Mouse (Mus musculus) naive thymus-derived CD4-positive, alpha-beta T cell, adult 2 months (primary cell): ENCODE results near the gene Osbpl5.
A peak's percentile ranks its signal among the peaks of the same experiment; 100 is the strongest.

Source experiments
- DNase-seq: peaks from one replicate; pipeline ENCODE4 v3.0.0-alpha.2; 2011; ENCODE audit warnings: low read depth

Gene Osbpl5

DNA sequence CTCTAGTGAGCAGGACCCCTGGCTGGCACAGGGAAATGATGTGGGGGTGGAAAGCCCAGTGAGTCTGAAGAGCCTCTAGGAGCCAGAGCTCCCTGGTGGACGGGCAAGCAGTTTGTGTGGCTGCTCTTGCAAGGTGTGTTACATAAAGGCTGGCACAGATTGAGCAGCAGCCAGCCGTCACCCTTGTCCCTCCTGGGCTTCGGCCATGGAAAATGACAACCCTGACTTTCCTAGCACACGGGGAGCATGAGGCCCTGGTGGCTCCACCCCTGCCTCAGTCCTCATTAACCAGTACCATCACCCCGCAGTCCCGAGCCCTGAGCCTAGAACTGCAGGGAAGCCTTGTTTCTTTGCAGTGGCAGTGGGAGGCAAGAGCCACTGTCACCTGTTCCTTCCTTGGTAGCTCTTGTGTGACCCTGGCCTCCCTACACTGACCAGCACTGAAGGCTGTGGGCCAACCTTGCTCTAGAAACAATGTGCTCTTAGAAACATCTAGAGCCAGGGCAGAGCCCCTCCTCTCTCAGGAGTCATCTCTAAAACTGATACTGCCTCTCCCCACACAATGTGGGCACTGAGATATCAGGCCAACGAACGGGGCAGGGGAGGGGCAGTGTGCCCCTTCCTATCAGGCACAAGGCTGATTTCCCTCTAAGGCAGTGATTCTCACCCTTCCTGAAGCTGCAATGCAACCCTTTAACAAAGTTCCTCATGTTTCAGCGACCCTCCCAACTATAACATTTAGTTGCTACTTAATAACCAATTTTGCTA is 1.2 kb downstream of the Osbpl5 start:
- DNase-seq: peak; percentile 8

DNA sequence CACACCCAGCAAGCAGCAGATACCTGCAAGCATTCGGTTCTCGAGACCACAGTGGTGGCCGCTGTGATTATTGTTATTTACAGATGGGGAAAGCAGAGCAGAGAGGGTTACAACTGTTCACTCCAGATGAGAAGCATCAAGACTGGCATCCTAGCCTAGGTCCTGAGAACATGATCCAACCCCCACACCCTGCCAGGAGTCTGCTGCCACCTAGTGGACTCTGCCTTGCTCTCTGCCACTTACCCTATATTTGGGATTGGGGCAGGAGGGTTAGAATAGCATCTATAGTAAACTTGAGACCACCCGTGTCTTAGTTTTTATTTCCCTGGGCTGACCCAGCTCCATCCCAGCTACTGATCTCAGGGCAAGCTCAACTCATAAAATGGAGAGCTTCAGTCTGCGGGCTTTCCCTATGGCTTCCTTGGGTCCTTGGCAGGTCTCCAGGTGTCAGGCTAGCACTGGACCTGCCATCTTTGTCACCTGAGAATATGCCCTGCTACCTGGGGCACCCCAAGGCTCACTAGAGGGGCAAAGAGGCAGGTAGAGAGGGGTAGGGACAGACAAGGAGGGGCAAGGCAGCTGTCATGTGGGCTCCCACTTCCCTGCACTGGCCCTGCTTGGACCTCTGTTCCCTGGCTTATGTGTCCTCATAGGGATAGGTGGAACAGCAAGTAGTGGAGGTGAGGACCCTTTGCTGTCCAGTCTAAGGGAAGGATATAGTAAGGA is 2.6 kb downstream of the Osbpl5 start:
- DNase-seq: peak; percentile 84

GRCm38 (mm10) chr7:143752606-143753005 is 4.2 kb downstream of the Osbpl5 start:
- no peak for DNase-seq

GRCm38 (mm10) chr7:143752056-143752455 is 4.7 kb downstream of the Osbpl5 start:
- no peak for DNase-seq

DNA sequence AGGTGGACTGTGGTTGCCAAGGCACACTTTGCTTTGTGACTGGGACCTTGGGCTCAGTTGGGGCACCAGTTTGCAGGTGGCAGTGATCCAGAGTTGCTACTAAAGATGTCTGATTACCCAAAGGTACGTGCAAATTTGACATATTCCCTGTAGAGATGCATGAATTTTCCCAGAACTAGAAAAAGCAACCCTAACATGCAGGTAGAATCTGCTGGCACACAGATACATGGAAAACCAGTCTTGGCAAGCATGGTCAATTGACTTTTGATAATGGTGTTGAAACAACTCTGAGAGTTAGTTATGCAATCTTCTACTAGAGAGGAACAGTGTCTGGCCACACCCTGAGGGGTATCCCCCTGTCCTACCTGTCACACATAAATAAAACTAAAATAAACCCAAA is 5.4 kb downstream of the Osbpl5 start:
- DNase-seq: no peak

- DNase-seq: peak; percentile 8
Observed at GRCm38 (mm10) chr7:143749045-143749444, 7.7 kb downstream of the Osbpl5 start.

GRCm38 (mm10) chr7:143748041-143748868 is 8.5 kb downstream of the Osbpl5 start:
- DNase-seq: peak; percentile 90

DNA sequence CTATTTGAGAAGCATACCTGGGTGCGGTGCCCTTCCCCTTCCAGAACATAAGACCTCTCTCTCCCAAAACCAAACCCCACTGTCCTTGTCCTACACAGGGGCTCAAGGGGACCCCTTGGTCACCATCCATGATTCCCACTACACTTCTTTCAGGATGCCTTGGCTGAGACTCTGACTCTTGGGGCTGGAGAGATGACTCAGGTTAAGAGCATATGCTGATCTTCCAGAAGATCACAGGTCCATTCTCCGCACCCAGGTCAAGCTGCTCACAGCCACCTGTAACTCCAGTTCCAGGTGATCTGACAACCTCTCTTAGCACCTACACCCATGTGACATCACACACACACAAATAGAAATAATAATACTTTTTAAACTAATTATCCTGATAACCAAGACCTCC is 16.1 kb downstream of the Osbpl5 start:
- no peak for DNase-seq

DNA sequence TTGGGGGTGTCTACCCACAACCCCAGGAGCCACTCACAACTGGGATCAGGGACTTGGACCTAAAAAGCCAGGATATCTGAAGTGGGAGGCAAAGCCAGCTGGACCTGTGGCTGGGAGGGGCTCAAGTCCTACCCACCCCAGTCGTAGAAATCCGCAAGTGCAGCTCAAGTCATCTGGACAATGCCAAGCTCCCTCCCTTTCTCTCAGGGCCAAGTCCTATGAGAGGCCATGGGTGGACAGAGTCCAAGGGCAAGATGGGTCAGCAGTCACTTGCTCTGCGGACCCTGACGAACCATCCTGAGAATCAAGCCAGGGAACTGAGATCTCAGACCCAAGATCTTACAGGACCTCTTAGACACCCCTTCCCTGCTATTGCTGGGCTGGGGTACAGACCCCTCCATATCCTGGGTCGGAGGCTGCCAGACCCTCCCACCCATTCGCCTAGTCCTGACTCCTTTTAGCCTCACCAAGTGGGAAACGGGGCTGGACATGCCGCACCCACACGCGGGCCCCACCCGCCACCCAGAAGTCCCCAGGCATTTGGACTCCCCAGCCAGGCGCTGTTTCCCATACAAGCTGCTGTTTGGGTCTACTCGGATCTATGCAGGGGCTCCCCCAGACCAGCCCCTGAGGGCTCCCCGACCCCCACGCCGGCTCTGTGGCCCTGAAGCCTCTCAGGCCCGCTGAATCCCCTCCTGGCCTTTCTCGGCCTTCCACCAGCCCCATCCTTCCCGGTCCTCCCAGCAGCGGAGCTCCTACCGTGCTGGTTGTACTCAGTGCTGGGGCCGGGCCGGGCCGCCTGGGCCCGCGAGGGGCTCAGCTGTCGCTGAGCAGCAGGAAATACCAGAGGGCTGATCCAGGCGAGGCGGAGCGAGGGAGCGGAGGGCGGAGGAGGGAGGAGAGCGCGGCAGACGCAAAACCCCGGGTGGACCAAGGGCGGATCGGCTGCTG is 17.0 kb downstream of the Osbpl5 start:
- peak; percentile 71 for DNase-seq

GRCm38 (mm10) chr7:143738601-143739006 is 18.2 kb downstream of the Osbpl5 start:
- no peak for DNase-seq

GRCm38 (mm10) chr7:143738194-143738593 is 18.6 kb downstream of the Osbpl5 start:
- DNase-seq: no peak

DNA sequence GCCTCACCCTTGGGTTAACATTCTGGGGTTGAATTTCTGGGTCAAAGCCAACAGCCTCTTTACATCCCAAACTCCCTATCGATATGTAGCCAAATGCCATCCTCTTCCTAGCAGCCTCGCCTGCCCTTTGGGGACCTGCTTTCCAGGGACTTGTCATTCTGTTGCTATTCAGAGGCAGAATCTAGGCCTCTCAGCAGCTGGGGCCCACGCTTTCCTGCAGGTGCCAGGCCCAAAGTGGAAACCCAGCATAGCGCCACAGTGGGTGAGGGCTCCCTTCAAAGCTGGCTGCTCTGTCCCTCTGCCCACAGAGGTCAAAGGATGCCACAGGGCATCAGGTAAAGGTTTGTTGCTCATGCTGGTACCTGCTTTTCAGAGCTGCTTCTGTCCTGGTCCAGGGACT is 23.0 kb downstream of the Osbpl5 start:
- DNase-seq: no peak

- DNase-seq: no peak
Observed at GRCm38 (mm10) chr7:143729886-143730285, 26.9 kb downstream of the Osbpl5 start.

GRCm38 (mm10) chr7:143726396-143726795 is 30.4 kb downstream of the Osbpl5 start:
- DNase-seq: no peak

GRCm38 (mm10) chr7:143723841-143724240 is 32.9 kb downstream of the Osbpl5 start:
- no peak for DNase-seq

DNA sequence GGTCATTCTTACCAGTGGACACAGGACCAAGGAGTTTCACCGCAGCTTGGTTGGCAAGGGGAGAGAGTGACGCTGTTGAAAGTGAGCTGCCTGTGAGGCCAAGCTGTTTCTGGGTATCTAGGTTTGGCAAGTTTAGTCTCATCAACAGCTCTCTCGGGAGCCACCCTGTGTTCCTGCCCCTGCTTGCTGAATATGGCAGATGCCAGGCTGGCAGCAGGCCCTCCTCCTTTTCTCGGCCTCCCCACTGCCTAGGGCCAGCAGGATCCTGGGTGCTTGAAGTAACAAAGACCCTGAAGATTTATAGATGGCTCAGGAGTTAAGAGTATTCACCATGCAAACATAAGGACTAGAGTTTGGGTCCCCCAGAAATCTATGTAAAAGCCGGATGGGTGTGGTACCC is 34.1 kb downstream of the Osbpl5 start:
- no peak for DNase-seq

DNA sequence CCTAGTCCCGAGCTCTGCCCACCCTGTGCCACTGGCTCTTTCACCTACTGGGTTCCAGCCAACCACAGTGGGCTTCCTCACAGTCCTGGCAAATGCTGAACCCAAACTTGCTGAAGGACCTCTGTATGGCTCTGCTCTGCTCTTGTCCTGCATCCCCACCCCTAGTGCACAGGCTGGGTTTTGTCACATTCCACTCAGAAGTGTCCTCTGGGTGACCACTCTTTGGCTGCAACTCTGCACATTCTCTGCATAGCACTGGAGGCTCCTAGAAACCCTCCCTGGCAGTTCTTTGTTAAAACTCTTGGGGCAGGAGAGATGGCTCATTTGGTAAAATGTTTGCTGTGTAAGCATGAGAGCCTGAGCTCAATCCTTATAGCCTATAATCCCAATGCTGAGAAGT is 39.0 kb downstream of the Osbpl5 start:
- no peak for DNase-seq

DNA sequence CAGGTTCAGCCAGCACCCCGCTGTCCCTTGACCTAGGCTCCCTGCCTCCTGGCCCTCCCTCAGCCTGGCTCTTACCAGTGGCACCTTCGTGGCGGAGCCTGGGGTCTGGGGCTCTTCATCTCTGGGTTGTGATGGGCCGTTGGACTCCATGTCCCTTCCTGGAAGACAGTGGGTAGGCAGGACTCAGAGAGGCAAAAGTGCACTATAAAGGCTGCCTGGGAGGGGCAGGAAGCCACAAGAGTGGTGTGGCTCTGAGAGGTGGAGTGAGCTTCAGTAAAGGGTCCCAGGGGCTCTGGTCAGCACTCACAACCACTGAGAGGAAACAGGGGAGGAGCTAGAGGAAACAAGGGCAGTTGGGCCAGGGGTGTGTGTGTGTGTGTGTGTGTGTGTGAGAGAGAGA is 43.4 kb downstream of the Osbpl5 start:
- DNase-seq: peak; percentile 49

GRCm38 (mm10) chr7:143712771-143713348 is 43.9 kb downstream of the Osbpl5 start:
- DNase-seq: peak; percentile 69

- no peak for DNase-seq
Observed at GRCm38 (mm10) chr7:143712023-143712422, 44.8 kb downstream of the Osbpl5 start.

DNA sequence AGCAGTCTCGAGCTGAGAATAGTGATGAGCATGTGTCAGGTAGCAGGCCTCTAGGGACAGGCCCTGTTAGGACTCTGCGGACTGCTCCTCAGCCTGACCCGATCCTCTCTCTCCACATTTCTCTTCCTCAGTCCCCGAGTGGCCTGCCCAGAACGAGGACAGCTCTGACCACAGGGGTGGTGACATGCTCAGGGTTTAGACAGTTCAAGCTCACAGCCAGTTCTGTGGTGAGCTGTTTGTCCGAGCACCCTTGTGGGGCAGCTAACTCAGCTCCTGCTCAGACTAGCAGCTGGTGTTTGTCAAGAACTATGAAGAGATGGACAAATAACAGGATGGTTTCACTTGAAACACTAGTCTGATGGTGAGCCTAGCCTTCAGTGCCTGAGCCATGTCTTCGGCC is 45.4 kb downstream of the Osbpl5 start:
- DNase-seq: no peak
